Mouse (Mus musculus) cerebellum, adult 8-10 months (tissue): Measurements from ENCODE around the gene Mtfp1.
"Not testable (repeated sequence)": the region's sequence is repeated elsewhere in the genome, so short reads cannot be mapped to it uniquely, and the experiment has no call there.

Experiments
- DNase-seq: peaks from one replicate; pipeline ENCODE4 v3.0.0; 2022

The Mtfp1 gene

GRCm38 (mm10) chr11:4114541-4114940, 19.3 kb upstream of the Mtfp1 start:
- not testable (repeated sequence) for DNase-seq

GRCm38 (mm10) chr11:4113970-4114369, 18.7 kb upstream of the Mtfp1 start:
- DNase-seq: no peak

GRCm38 (mm10) chr11:4113496-4113895, 18.3 kb upstream of the Mtfp1 start:
- DNase-seq: no peak

DNA sequence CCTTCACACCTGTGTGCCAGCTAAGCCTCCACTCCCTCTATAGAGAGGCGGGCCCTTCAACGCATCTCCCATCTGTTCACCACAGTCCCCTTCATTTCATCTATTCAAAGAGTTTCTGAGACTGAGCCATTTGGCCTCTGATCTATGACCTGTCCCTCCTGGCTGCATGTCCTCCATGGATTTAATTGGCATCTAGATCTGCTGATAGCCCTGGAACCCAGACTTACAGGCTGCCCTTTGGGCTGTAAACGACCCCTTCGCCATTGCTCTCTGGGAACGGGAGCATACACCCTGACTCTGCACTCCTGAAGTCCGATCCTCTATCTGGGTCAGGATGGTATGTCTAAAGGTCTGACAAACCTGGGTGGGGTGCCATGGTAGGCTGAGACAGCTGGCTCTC, 17.6 kb upstream of the Mtfp1 start:
- DNase-seq: no peak

DNA sequence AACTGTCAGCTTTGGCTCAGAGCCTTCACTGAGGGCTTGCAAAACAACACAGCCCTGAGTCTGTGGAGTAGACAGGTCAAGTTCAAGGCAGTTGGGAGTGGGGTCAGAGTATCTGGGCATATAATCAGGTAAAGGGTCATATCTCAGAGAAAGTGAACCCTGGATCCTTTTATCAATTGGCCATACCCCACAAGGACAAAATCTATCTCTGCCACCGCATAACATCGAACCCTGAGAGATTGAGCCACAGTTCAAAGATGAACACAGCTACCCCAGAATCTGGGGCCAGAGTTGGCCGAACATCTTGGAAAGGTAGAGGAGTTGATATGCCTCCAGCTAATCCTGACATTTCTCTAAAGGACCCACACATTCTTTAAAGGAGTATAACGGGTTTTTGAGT, 16.8 kb upstream of the Mtfp1 start:
- no peak for DNase-seq

DNA sequence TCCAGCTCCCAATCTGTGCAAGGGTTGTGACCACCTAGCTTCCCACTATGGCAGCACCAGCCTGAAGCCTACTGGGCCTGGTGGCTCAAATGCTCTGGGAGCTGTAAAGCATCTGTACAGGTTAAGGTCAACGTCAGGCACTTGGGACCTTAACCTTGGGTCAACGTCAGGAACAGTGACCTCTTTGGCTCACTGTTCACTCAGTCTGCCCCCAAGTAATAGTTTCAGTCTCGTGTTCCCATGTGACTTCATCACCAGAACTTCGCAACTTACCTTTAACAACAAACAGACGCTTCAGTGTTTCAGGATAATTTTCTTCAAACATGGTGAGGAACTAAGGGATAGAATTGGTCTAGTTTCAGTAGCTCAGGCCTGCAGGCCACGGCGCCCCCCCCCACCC, 13.4 kb upstream of the Mtfp1 start:
- no peak for DNase-seq

GRCm38 (mm10) chr11:4107901-4108300, 12.7 kb upstream of the Mtfp1 start:
- DNase-seq: not testable (repeated sequence)

DNA sequence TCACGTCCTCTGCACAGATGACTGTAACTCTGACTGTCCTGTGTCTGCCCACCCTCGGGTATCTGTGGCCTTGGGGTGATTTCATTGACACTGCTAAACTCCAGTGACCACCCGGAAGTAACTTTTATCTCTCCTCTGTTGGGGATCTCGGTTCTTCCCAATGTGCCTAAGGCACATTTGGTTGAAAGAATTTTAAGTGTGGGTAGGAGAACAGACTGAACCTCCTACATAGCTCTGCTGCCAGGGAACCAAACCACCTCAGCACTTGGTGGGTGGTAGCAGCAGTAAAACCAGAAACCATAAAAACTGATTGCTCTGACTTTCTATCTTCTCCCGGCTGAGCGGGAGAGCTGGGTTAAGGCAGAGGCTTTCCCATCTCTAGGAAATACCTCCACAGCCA, 10.2 kb upstream of the Mtfp1 start:
- DNase-seq: no peak

DNA sequence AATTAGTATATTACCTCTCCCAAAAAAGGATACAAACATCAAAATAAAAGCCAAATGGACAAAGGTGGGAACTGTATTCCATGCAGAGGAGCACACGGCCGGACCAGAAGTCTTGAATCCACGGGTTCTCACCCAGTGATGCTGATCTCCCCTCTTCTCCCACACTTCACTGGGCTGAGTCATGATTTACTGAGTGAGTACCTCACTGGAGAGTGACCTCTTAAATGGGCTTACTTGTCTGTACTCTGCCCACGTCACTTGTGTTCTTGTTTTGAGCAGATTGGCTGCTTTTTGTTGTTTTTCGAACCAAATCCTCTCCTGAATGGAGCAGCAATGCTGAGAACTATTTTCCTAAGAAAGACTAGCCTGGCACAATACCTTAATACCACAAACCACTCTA, 9.7 kb upstream of the Mtfp1 start:
- DNase-seq: no peak

DNA sequence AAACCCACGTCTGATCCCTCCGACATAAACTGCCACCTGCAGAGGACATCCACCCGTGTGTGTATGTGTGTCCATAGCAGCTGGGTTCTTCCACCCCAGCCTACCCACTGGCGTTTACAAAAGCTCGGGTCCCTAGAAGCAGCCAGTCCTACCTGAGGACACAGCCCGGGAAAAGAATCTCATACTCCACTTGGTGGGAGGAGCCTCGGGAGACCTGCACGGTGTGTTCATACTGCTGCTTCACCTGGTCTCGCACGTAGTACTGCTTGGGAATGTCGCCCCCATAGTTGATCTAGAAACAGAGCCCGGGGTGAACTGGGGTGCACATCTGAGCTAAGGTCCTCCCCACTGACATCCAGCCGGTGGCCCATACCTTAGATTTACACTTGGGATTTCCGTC, 8.3 kb upstream of the Mtfp1 start:
- DNase-seq: no peak

DNA sequence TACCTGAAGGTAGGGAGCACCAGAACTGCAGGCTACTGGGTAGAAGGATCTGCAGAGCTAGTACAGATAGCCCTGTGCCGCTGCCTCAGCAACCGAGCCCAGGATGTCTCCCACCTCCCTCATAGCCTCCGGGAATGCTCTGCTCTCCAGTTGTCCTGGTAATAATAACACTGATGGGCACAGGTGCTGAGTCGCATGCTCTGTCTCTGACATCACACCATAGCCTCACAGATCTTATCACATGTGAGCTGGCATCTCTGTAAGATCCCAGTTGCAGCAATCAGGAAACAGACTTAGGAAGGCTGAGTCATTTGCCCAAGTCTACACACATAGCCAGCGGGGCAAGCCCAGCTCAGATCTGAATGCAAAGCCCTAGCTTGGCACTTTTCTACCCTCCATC, 6.6 kb upstream of the Mtfp1 start:
- DNase-seq: no peak

DNA sequence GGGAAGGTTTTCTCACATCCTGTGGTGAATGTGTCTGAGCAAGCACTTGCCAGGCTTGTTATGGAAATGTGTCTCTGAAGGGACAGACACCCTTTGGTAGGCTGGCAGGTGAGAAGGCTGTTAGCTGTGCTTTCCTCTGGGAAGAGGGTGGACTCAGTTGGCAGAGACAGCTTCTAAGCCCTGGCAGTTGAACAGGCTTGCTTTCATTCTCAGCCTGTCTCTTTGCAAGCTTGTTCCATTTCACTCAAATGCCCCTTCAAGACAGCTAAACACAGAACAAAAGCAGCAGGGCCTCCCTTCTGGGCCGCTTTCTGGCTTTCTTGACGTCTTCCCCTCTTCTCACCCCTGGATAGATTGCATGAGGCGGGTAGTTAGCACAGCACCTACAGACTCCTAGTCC, 4.2 kb upstream of the Mtfp1 start:
- no peak for DNase-seq

GRCm38 (mm10) chr11:4098816-4099215, 3.6 kb upstream of the Mtfp1 start:
- DNase-seq: no peak

DNA sequence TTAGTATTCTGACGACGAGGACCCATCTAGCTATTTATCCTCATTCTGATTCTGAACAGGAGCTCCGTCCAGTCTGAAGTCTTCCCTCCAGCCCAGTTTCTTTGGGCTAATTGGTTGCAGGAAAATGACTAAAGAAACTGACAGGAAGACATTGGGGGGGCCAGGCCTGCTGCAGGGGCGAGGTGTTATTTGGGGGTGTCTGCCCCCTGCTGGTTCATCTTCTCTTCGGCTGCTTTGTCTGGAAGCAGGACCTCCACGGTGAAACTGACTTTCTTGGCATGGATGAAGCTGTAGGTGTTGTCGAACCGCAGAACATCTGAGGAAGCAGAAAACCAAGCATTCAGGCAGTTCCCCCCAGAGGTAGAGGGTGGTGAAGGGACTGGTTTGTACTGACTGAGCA, 2.9 kb upstream of the Mtfp1 start:
- DNase-seq: no peak

DNA sequence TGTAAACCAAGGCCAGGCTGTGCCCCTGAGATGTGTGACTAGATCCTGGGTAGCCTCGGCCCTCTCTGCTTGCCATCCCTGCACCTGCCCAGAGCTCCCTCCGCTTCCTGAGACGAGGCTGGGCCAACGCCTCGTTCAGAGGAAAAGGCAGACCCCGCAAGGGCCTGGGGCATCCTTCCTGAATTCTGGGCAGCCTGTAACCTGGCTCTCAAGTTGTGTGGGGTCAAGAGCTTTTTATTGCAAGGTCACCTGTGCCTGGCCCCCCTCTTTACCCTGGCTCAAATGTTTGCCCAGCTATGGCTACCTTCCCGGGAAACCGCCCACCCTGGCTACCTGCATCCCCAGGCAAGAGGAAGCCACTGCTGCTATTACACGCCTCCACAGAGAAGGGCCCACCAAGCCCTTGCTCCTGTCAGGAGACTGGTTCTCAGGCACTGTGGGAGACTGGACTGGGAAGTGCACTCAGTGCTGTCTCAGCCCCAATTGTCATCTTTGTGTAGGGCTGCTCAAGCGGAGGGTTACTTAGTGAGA, 1.9 kb upstream of the Mtfp1 start:
- DNase-seq: no peak

DNA sequence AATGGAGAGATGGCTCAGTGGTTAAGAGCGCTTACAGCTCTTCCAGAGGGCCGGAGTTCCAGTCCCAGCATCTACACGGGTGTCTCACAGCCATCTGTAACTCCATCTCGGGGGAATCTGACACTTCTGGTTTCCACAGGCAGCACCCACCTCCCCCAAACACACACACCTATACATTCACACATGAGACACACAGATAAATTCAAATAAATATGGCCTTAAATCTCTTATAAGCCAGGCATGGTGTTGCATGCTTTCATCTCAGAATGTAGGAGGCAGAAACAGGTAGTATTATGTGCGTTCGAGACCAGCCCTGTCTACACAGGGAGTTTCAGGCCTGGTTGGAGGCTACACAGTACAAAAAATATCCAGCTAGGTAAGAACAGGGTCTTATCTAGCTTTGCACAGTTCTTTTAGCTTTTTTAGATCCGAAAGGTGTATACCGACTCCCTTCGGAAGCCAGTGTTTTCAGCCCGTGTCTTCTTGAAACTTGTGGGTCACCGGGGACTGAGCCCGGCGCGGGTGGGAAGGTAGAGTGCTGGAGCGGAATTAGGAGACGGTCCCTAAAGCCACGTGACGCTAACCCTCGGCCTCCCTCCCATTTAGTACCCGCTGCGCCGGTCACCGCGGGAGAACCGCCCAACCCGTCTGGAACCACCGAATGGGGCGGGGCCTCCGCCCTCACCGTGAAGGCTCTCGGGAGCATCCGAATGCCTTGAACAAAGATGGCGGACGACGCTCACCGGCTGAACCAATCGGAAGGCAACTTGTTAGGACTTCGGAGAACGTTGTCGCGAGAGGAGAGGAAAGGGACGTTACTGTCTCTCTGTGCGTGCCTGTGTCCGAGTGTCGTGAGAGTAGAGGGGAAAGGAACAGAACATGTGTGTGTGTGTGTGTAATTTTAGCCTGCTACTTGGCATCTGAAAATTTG, 1.1 kb upstream of the Mtfp1 start:
- peak; percentile 98 for DNase-seq

DNA sequence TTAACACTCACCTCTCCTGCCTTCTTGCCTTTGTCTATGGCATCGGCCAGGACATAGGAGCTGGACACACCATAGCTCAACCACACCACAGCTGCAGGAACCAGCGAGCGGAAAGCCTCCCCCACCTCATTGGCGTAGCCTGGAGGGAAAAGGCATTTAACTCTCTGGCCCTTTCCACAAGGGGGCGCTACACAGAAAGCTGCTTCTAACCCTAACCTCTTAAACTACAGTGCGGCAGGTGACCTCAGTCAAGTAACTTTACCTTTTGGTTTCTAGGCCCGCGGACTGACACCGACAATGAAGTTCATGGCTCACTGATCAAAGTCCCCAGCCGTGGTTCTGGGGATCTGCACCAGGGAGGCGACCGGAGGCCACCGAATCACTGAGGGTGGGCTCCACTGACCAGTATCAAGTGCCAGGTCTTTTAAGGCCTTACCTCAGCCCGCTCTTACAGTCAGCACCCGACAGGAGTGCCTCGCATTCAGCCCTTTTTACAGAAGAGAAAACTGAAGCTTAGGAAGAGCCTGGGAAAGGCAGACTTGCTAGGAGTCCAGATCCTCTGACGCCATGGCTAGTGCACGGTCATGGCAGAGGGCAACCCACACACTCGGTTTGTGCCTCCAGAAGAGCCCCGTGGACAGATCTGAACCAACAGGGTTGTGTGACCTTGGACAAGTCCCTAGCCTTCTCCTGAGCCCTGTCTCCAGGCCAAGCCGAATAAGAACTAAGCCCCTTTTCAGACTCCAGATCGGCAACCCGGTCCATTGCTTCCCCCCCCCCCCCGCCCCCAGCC, 671 bp downstream of the Mtfp1 start:
- peak; percentile 59 for DNase-seq

DNA sequence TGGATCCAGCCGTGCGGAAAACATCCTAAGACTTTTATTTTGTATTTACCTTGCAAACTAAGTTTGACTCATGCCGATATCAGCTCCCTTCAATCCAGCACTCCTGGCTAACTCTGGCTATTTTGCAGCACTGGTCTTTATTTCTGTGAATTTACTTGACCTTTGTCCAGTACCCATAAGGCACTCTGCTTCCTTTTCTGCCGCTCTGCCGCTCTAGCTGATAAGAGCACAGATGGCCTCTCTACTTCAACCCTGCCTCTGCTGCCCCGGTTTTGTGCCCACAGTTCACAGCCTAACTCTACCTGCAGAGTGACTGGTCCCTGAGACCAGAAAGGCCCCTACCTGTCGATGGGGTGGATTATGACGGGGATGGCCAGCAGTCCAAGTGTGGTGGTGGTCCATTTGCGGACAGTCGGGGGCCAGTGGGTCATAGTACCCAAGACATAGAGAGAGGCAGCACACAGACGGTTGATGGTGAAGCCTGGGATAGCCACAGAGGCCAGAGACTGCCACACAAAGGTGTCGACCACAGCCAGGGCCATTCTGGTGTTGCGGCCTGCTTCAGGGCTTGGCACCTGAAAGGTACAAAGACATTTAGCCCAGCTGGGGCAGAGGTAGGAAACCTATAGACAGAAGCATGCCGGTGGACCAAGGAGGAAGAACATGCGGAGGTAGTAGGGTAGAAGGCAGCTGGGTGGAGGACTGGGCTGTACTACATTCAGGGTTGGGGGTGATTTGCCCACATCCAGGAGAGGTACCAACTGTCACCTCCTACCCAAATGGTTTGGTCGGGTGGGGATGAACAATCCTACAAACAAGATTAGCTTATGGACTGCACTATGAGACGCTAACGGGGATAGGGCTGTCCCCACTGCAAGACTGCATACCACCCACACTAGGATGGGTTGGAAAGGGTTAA, 1.5 kb downstream of the Mtfp1 start:
- DNase-seq: peak; percentile 27

DNA sequence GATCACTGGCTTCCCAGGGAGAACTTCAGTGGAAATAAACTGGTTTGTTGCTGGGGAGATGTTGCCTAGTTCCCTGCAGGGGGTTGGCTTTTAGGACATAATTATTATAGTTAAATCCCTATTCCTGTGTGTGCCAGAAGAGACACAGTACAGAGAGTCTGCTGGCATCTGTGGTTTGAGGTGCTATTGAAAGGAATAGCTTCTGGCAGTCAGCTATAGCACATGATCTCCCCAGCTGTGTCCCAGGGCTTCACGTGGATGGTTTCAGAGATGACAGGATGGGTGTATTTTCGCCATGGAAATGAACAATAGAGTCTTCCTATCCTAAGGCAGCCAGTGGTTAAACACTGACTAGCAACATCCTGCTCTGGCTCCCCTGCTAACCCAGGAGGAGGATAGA, 8.0 kb downstream of the Mtfp1 start:
- no peak for DNase-seq

DNA sequence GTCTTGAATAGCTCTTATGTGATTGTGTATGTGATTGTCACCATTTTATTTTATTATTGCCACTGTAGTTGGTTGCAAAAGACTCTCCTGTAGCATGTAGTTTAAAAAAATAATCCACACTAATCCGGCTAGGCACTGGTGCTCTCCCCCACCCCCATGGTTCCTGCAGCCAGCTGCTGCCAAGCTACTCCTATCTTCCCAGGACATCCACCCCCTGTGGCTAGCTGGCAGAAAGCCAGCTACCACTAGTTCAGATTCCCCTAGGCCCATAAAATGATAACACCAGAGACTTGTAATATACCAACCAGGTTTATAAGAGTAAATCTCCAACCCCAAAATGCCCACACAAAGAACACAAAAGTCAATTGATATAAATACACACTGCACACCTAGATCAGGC, 9.0 kb downstream of the Mtfp1 start:
- DNase-seq: no peak

DNA sequence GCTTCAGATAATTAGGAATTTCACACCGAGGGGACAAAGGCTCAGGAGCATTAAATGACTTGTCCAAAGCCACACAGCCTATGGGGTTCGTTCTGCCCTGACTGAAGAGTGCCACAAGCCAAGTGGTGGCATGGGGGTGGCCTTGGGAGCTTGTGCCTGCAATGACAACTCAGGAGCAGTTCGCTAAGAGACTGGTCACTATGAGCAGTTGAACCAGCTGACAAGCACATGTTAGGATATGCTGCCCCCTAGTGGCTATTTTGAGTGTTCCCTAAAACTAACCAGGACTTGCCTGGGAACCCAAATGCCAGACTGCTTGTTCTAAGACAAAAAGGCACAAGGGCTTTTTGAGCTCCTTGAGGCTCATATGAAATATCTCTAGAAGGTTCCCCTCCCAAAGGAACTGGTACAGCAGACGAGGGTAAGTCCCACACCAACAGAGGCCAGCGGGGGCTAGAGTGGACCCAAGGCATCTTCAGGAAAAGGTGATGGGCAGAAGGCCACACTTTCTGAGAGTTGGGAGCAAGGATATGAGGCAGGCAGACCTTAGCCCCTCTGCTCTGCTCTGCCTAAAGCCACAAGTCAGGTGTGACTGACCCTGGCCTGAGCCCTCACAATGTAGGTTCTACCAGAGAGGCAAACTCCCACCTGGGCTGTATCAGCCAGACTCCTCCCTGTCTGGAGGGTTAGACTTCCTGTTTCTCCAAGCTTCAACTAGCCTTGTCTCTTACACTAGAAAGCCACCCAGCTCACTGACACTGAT, 11.7 kb downstream of the Mtfp1 start:
- DNase-seq: peak; percentile 69

GRCm38 (mm10) chr11:4080219-4080618, 15.0 kb downstream of the Mtfp1 start:
- DNase-seq: peak; percentile 40
